Mouse (Mus musculus): ENCODE data around the gene Nelfe. TPM values are rescaled to one million over a fixed set of nuclear protein-coding genes. Genes with fewer than 3 reads are reported as not detected.
"Not testable (repeated sequence)": the region's sequence is repeated elsewhere in the genome, so short reads cannot be mapped to it uniquely, and the experiment has no call there.

Gene Nelfe
- polyA plus RNA-seq, 1 experiment, result 18.3 TPM

DNA sequence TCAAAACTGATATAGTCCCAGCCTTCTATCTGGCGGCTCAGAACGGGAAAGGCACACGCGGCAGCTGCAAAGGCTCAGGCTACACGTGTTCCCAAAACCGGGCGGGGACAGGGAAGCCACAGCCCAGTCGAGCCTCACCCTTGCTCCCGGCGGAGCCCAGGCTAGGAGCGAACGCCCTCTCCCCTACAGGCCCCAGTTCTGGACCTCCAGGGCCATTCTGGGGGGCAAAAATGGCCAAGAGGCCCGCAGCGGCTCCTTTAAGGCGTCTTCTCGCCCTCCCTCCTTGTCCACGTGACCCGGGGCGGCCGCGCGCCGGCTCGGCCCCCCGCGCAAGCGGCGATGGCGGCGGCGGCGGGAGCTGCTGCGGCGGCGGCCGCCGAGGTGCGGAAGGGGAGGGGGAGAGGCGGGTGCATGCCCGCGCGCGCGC is 48.0 kb downstream of the Nelfe start, which contains the start of the genes C2 and Ehmt2:
TSS of gene C2 (minus strand) at position 106 of the 427 bp plus-strand sequence.
TSS of gene Ehmt2 (plus strand) at position 310 of the 427 bp plus-strand sequence.
- peaks cover 15% of the 10 kb centered on the region for H3K36me3 ChIP-seq (ENCODE audit: control insufficient read depth, insufficient read depth, low read length)
- no peak for TF ChIP-seq CTCF (IDR thresholded peaks at IDR 0.05; ENCODE audit: extremely low read depth, insufficient read length, insufficient replicate concordance, low read depth, low read length)
- peak; percentile 86 for TF ChIP-seq POLR2A (IDR thresholded peaks at IDR 0.05; ENCODE audit: low read depth, low read length)
- H3K4me3 ChIP-seq (ENCODE audit: low read depth, low read length), result peak within 1 kb of the TSS; percentile 79
- peak within 1 kb of the TSS; percentile 96 for H3K27ac ChIP-seq (ENCODE audit: insufficient read depth, low read depth, low read length)
- under 1% methylated on average over 43 of the region's 44 CpGs for WGBS
- H3K4me1 ChIP-seq (ENCODE audit: control insufficient read depth, insufficient read depth, insufficient read length, low read length), result peaks cover 12% of the 10 kb centered on the region
- H3K27me3 ChIP-seq (ENCODE audit: control insufficient read depth, insufficient read depth, low read length), result no peaks in the 10 kb centered on the region

DNA sequence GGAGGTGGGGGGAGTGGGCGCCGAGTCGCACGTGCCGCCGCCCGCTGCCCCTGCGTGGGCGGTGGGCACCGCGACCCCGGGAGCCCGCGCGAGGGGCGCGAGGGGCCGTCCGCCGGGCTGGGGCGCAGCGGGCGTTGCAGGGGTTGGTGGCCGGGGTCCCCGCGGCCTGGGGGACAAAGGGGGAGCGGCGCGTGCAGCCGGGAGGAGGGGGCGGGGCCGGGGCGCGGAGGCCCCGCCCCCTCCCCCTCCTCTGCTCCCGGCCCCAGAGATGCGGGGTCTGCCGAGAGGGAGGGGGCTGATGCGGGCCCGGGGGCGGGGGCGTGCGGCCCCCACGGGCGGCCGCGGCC is 48.5 kb downstream of the Nelfe start:
- no peak for TF ChIP-seq CTCF (IDR thresholded peaks at IDR 0.05; ENCODE audit: extremely low read depth, insufficient read length, insufficient replicate concordance, low read depth, low read length)
- no peak for TF ChIP-seq POLR2A (IDR thresholded peaks at IDR 0.05; ENCODE audit: low read depth, low read length)
- H3K36me3 ChIP-seq (ENCODE audit: control insufficient read depth, insufficient read depth, low read length), result peaks cover 21% of the 10 kb centered on the region
- H3K4me3 ChIP-seq (ENCODE audit: low read depth, low read length), result peak overlapping the region; percentile 79
- no peak overlapping the region for H3K27ac ChIP-seq (ENCODE audit: insufficient read depth, low read depth, low read length)
- 1% methylated on average over 35 of the region's 47 CpGs for WGBS
- H3K27me3 ChIP-seq (ENCODE audit: control insufficient read depth, insufficient read depth, low read length), result no peaks in the 10 kb centered on the region
- H3K4me1 ChIP-seq (ENCODE audit: control insufficient read depth, insufficient read depth, insufficient read length, low read length), result peaks cover 12% of the 10 kb centered on the region

DNA sequence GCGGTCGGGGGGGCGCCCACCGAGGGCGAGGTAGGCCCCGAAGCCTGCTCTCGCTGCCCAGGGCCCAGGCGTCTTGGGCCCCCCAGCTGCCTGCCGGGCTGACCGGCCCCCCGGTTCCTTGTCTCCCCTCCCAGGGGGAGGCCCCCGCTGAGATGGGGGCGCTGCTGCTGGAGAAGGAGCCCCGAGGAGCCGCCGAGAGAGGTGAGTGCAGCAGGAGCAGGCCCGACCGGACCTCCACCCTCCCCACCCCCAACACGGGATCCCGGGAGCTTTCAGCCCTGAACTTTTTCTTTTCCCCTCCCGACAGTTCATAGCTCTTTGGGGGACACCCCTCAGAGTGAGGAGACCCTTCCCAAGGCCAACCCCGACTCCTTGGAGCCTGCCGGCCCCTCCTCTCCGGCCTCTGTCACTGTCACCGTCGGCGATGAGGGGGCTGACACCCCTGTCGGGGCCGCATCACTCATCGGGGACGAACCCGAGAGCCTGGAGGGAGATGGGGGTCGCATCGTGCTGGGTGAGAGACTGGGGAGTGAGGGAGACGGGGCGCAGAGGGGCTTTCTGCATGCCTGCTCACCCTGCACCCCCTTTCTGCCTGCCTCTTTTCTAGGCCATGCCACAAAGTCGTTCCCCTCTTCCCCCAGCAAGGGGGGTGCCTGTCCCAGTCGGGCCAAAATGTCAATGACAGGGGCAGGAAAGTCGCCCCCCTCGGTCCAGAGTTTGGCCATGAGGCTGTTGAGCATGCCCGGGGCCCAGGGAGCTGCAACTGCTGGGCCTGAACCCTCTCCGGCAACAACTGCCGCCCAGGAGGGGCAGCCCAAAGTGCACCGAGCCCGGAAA is 49.1 kb downstream of the Nelfe start:
- 1% methylated on average over 42 of the region's 45 CpGs for WGBS
- Histone ChIP-seq H3K27ac (ENCODE audit: insufficient read depth, low read depth, low read length) (peak overlapping the region; percentile 84), H3K36me3 (ENCODE audit: control insufficient read depth, insufficient read depth, low read length) (peaks cover 23% of the 10 kb centered on the region), H3K27me3 (ENCODE audit: control insufficient read depth, insufficient read depth, low read length) (no peaks in the 10 kb centered on the region), H3K4me1 (ENCODE audit: control insufficient read depth, insufficient read depth, insufficient read length, low read length) (peaks cover 12% of the 10 kb centered on the region), H3K4me3 (ENCODE audit: low read depth, low read length) (peak overlapping the region; percentile 79)
- TF ChIP-seq POLR2A (IDR thresholded peaks at IDR 0.05; ENCODE audit: low read depth, low read length), result no peak; the same call in 1 of the 2 replicates
- no peak for TF ChIP-seq CTCF (IDR thresholded peaks at IDR 0.05; ENCODE audit: extremely low read depth, insufficient read length, insufficient replicate concordance, low read depth, low read length)

DNA sequence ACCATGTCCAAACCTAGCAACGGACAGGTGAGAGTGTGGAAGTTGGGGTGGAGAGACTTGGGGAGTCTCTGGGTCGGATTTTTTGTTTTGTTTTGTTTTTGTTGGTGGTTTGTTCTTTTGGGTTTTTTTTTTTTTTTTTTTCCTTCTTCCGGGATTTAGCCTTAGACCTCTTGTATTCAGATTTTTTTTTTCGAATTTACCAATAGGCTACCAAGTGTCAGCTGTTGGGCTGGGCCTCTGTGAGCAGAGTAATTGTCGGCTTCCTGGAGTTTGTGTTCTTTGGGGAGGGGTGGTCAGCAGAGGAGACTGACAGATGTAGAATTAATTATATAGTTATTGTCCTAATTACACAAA is 49.7 kb downstream of the Nelfe start:
- TF ChIP-seq POLR2A (IDR thresholded peaks at IDR 0.05; ENCODE audit: low read depth, low read length), result no peak
- no peak for TF ChIP-seq CTCF (IDR thresholded peaks at IDR 0.05; ENCODE audit: extremely low read depth, insufficient read length, insufficient replicate concordance, low read depth, low read length)
- H3K4me1 ChIP-seq (ENCODE audit: control insufficient read depth, insufficient read depth, insufficient read length, low read length), result peaks cover 11% of the 10 kb centered on the region
- no peaks in the 10 kb centered on the region for H3K27me3 ChIP-seq (ENCODE audit: control insufficient read depth, insufficient read depth, low read length)
- H3K36me3 ChIP-seq (ENCODE audit: control insufficient read depth, insufficient read depth, low read length), result peaks cover 28% of the 10 kb centered on the region
- peak overlapping the region; percentile 79 for H3K4me3 ChIP-seq (ENCODE audit: low read depth, low read length)
- under 1% methylated on average over 5 of the region's 5 CpGs for WGBS
- peak overlapping the region; percentile 84 for H3K27ac ChIP-seq (ENCODE audit: insufficient read depth, low read depth, low read length)

DNA sequence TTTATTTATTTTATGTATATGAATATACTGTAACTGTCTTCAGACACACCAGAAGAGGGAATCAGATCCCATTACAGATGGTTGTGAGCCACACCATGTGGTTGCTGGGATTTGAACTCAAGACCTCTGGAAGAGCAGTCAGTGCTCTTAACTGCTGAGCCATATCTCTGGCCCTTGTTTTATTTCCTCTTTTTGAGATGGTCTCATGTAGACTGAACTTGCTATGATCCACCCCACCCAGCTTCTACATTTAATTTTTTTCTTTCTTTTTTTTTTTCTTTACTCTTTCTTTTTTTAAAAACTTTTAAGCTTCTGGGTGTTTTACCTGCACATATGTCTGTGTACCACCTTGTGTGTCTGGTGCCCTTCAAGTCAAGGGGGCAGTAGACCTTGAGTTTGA is 50.6 kb downstream of the Nelfe start:
- H3K27ac ChIP-seq (ENCODE audit: insufficient read depth, low read depth, low read length); H3K4me3 ChIP-seq (ENCODE audit: low read depth, low read length); H3K4me1 ChIP-seq (ENCODE audit: control insufficient read depth, insufficient read depth, insufficient read length, low read length); H3K27me3 ChIP-seq (ENCODE audit: control insufficient read depth, insufficient read depth, low read length): not testable (repeated sequence)
- H3K36me3 ChIP-seq (ENCODE audit: control insufficient read depth, insufficient read depth, low read length), result peaks cover 37% of the 10 kb centered on the region

DNA sequence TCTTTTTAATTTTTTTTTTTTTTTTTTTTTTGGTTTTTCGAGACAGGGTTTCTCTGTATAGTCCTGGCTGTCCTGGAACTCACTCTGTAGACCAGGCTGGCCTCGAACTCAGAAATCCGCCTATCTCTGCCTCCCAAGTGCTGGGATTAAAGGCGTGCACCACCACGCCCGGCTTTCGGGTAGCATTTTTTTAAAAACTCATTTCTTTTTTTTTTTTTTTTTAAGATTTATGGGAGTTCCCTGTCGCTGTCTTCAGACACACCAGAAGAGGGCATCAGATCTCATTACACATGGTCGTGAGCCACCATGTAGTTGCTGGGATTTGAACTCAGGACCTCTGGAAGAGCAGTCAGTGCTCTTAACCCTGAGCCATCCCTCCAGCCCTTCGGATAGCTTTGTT is 51.8 kb downstream of the Nelfe start:
- not testable (repeated sequence) for H3K27ac ChIP-seq (ENCODE audit: insufficient read depth, low read depth, low read length); H3K4me1 ChIP-seq (ENCODE audit: control insufficient read depth, insufficient read depth, insufficient read length, low read length); H3K27me3 ChIP-seq (ENCODE audit: control insufficient read depth, insufficient read depth, low read length); H3K4me3 ChIP-seq (ENCODE audit: low read depth, low read length)
- WGBS, result 85% methylated on average over 9 of the region's 10 CpGs
- peaks cover 48% of the 10 kb centered on the region for H3K36me3 ChIP-seq (ENCODE audit: control insufficient read depth, insufficient read depth, low read length)

DNA sequence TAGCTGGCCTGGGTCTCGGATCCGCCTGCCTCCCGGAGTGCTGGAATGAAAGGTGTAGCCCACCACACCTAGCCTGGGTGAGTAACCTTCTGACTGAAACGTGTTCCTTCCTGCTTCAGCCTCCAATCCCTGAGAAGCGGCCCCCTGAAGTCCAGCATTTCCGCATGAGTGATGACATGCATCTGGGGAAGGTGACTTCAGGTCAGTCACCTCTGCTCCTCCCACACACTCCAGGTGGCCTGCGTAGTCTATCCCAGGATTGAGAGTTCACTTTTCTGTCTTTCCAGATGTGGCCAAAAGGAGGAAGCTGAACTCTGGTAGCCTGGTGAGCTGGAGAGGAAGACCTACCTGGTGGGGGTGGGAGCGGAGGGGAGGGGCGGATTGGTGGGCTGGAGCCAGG is 52.7 kb downstream of the Nelfe start:
- no peak overlapping the region for H3K27ac ChIP-seq (ENCODE audit: insufficient read depth, low read depth, low read length)
- H3K4me1 ChIP-seq (ENCODE audit: control insufficient read depth, insufficient read depth, insufficient read length, low read length), result no peaks in the 10 kb centered on the region; the same call in 1 of the 2 replicates
- H3K27me3 ChIP-seq (ENCODE audit: control insufficient read depth, insufficient read depth, low read length), result no peaks in the 10 kb centered on the region
- 89% methylated on average over 9 of the region's 9 CpGs for WGBS
- TF ChIP-seq POLR2A (IDR thresholded peaks at IDR 0.05; ENCODE audit: low read depth, low read length), result no peak
- TF ChIP-seq CTCF (IDR thresholded peaks at IDR 0.05; ENCODE audit: extremely low read depth, insufficient read length, insufficient replicate concordance, low read depth, low read length), result no peak
- peaks cover 58% of the 10 kb centered on the region for H3K36me3 ChIP-seq (ENCODE audit: control insufficient read depth, insufficient read depth, low read length)
- no peak overlapping the region for H3K4me3 ChIP-seq (ENCODE audit: low read depth, low read length)

Other genes with a start within 250 kb of the Nelfe start
- 66.7 and 147 TPM in 2 replicates for gene Rnf5, start 246.7 kb upstream of the Nelfe start, polyA plus RNA-seq (2012; rRNA removed)
- gene Agpat1, start 246.1 kb upstream of the Nelfe start, polyA plus RNA-seq (2012; rRNA removed), result 210 and 330 TPM in 2 replicates
- 1.8 and 2.3 TPM in 2 replicates for gene Egfl8, start 234.4 kb upstream of the Nelfe start, polyA plus RNA-seq (2012; rRNA removed)
- 17.3 and 22.0 TPM in 2 replicates for gene Ppt2, start 221.9 kb upstream of the Nelfe start, polyA plus RNA-seq (2012; rRNA removed)
- gene Prrt1, start 220.9 kb upstream of the Nelfe start, polyA plus RNA-seq (2012; rRNA removed), result 5.5 and 8.0 TPM in 2 replicates
- 2.5 and 9.3 TPM in 2 replicates for gene Fkbpl, start 205.6 kb upstream of the Nelfe start, polyA plus RNA-seq (2012; rRNA removed)
- 26.6 and 48.0 TPM in 2 replicates for gene Atf6b, start 203.2 kb upstream of the Nelfe start, polyA plus RNA-seq (2012; rRNA removed)
- 12.1 and 12.5 TPM in 2 replicates for gene Tnxb, start 179.9 kb upstream of the Nelfe start, polyA plus RNA-seq (2012; rRNA removed)
- 16.8 and 17.2 TPM in 2 replicates for gene C4b, start 106.5 kb upstream of the Nelfe start, polyA plus RNA-seq (2012; rRNA removed)
- 0.18 and 0.67 TPM in 2 replicates for gene Cyp21a1, start 45.8 kb upstream of the Nelfe start, polyA plus RNA-seq (2012; rRNA removed)
- gene Stk19, start 13.4 kb upstream of the Nelfe start, polyA plus RNA-seq (2012; rRNA removed), result 28.6 and 56.3 TPM in 2 replicates
- 31.5 and 51.8 TPM in 2 replicates for gene Dxo, start 13.4 kb upstream of the Nelfe start, polyA plus RNA-seq (2012; rRNA removed)
- 48.1 and 79.3 TPM in 2 replicates for gene Skiv2l, start 181 bp upstream of the Nelfe start, polyA plus RNA-seq (2012; rRNA removed)
- gene Cfb, start 12.1 kb downstream of the Nelfe start, polyA plus RNA-seq (2012; rRNA removed), result 22.4 and 71.5 TPM in 2 replicates
- gene Zbtb12, start 29.1 kb downstream of the Nelfe start, polyA plus RNA-seq (2012; rRNA removed), result 2.9 and 6.8 TPM in 2 replicates
- gene Gm20547, start 31.7 kb downstream of the Nelfe start, polyA plus RNA-seq (2012; rRNA removed), result not detected in 2 replicates
- gene C2, start 47.9 kb downstream of the Nelfe start, polyA plus RNA-seq (2012; rRNA removed), result 4.3 and 10.6 TPM in 2 replicates
- 101 and 242 TPM in 2 replicates for gene Ehmt2, start 48.1 kb downstream of the Nelfe start, polyA plus RNA-seq (2012; rRNA removed)
- 64.8 and 101 TPM in 2 replicates for gene Slc44a4, start 64.1 kb downstream of the Nelfe start, polyA plus RNA-seq (2012; rRNA removed)
- 21.2 and 68.8 TPM in 2 replicates for gene Neu1, start 80.9 kb downstream of the Nelfe start, polyA plus RNA-seq (2012; rRNA removed)
- gene Hspa1b, start 108.8 kb downstream of the Nelfe start, polyA plus RNA-seq (2012; rRNA removed), result 17.1 and 19.8 TPM in 2 replicates
- gene Gm20481, start 119.5 kb downstream of the Nelfe start, polyA plus RNA-seq (2012; rRNA removed), result not detected in 2 replicates
- gene Hspa1a, start 121.8 kb downstream of the Nelfe start, polyA plus RNA-seq (2012; rRNA removed), result 8.9 and 9.3 TPM in 2 replicates
- gene Hspa1l, start 122.3 kb downstream of the Nelfe start, polyA plus RNA-seq (2012; rRNA removed), result 0.06 and 0.14 TPM in 2 replicates
- 51.7 and 82.1 TPM in 2 replicates for gene Lsm2, start 131.5 kb downstream of the Nelfe start, polyA plus RNA-seq (2012; rRNA removed)
- gene Vars, start 150.6 kb downstream of the Nelfe start, polyA plus RNA-seq (2012; rRNA removed), result 123 and 182 TPM in 2 replicates
- 0.82 and 1.2 TPM in 2 replicates for gene Vwa7, start 166.2 kb downstream of the Nelfe start, polyA plus RNA-seq (2012; rRNA removed)
- gene Sapcd1, start 177.6 kb downstream of the Nelfe start, polyA plus RNA-seq (2012; rRNA removed), result 0.87 and 1.0 TPM in 2 replicates
- 2.2 and 2.3 TPM in 2 replicates for gene Msh5, start 196.4 kb downstream of the Nelfe start, polyA plus RNA-seq (2012; rRNA removed)
- 134 and 219 TPM in 2 replicates for gene Clic1, start 199.6 kb downstream of the Nelfe start, polyA plus RNA-seq (2012; rRNA removed)
- gene Ddah2, start 208.6 kb downstream of the Nelfe start, polyA plus RNA-seq (2012; rRNA removed), result 8.5 and 14.5 TPM in 2 replicates
- 9.3 and 9.9 TPM in 2 replicates for gene Ly6g6c, start 215.0 kb downstream of the Nelfe start, polyA plus RNA-seq (2012; rRNA removed)
- 0.28 and 0.39 TPM in 2 replicates for gene Mpig6b, start 215.8 kb downstream of the Nelfe start, polyA plus RNA-seq (2012; rRNA removed)
- 1.3 and 19.4 TPM in 2 replicates for gene Ly6g6e, start 226.5 kb downstream of the Nelfe start, polyA plus RNA-seq (2012; rRNA removed)
- 7.2 and 10.7 TPM in 2 replicates for gene Ly6g6d, start 227.7 kb downstream of the Nelfe start, polyA plus RNA-seq (2012; rRNA removed)
- 1.2 and 3.8 TPM in 2 replicates for gene Ly6g6f, start 235.2 kb downstream of the Nelfe start, polyA plus RNA-seq (2012; rRNA removed)
- 114 and 183 TPM in 2 replicates for gene Abhd16a, start 238.9 kb downstream of the Nelfe start, polyA plus RNA-seq (2012; rRNA removed)